Mouse (Mus musculus) kidney, adult 2 months (tissue): ENCODE data around the gene Pbx3. TPM values are rescaled to one million over a fixed set of nuclear protein-coding genes. Genes with fewer than 3 reads are reported as not detected.

ENCODE experiments used
- DNase-seq: peaks from one replicate; pipeline ENCODE4 v3.0.0; 2021
- H3K27ac ChIP-seq: fragments of 200-500 bp; 2 replicates; pipeline ENCODE4 v1.5.1; 2012; ENCODE audit warnings: low read depth, low read length, control low read depth, inconsistent platforms; ENCODE audit not compliant: insufficient read depth
- H3K27me3 ChIP-seq: fragments of 200-500 bp; replicated peaks from 2 replicates; pipeline ENCODE4 v1.6.1; 2012; ENCODE audit warnings: mild to moderate bottlenecking, moderate library complexity, low read length, inconsistent platforms; ENCODE audit not compliant: control insufficient read depth, insufficient read depth
- H3K36me3 ChIP-seq: fragments of 200-500 bp; 2 replicates; pipeline ENCODE4 v1.6.1; 2012; ENCODE audit warnings: mild to moderate bottlenecking, moderate library complexity, low read length, inconsistent platforms; ENCODE audit not compliant: control insufficient read depth, insufficient read depth
- H3K4me1 ChIP-seq: fragments of 200-500 bp; 2 replicates; pipeline ENCODE4 v1.6.1; 2011; ENCODE audit warnings: low read length; ENCODE audit not compliant: control insufficient read depth, insufficient read depth
- H3K4me3 ChIP-seq: fragments of 200-500 bp; 2 replicates; pipeline ENCODE4 v1.5.1; 2011; ENCODE audit warnings: mild to moderate bottlenecking, low read depth, low read length, control low read depth; ENCODE audit not compliant: insufficient read depth
- CTCF ChIP-seq: fragments of 200-500 bp; conservative IDR thresholded peaks from 2 replicates; pipeline ENCODE4 v1.5.1; 2011; ENCODE audit warnings: low read depth, mild to moderate bottlenecking, control low read depth, low read length, moderate library complexity, mixed read lengths; ENCODE audit not compliant: insufficient read depth, insufficient read length
- POLR2A ChIP-seq: fragments of 200-500 bp; IDR thresholded peaks from one replicate; pipeline ENCODE4 v1.6.1; 2011; ENCODE audit warnings: low read depth, low read length, control low read depth
- WGBS: fragments of 180-500 bp; shearing (Covaris S2); methylation state at CpG from one replicate; pipeline ENCODE4 v1.1.7; 2018; 5-methylcytosine and 5-hydroxymethylcytosine counted together
- polyA plus RNA-seq: library from polyadenylated mRNA; depleted of rRNA; stranded (reverse); fragments of >200 nt; gene quantifications from 2 replicates; pipeline ENCODE4 v1.2.3, GENCODE M21; 2012

Gene Pbx3
- polyA plus RNA-seq, 1 experiment = 5.6 TPM

DNA sequence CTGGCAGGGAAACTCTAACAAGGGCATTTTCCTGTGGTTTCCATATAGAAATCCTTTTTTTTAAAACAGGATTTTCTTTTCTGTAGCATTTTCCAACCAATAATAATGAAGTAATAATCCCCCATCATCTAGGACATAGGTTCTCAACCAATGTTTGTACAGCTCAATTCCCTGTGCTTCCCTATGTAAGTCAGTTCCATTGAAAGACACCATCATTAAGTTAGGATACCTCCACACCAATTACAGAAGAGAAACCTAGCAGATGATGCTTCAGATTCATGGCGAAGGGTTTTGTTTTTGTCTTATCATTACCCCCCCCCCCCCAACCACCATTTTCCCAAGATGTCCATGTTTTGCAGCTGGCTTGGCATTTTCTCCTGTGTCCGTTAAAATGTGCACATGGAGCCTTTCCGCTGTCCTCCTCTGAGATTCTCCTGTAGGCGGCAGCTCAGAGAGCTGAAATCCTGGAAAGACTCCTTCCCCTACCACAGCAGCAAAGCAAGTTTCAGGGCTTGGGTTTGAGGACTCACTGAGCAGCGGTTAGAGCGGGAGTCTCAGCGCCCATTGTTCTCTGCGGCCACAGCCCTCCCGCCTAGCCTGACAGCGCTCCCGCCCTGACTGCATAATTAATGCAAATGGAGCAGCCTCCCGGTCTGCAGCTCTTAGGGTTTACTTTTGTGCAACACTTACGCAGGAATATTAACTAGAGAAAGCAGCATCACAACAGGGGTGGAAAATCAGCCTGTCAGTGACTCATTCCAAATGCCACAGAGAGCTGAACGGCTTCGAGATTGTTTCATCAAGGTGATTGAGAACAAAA is 123.6 kb downstream of the Pbx3 start:
- H3K27me3 ChIP-seq = no peaks in the 10 kb centered on the region
- TF ChIP-seq CTCF (0 out of 2 replicates have a peak, but pooled peaks have one; percentile 19), POLR2A (no peak)
- peak; percentile 59 for DNase-seq
- no peaks in the 10 kb centered on the region for H3K4me1 ChIP-seq
- peak overlapping the region; percentile 52 for H3K4me3 ChIP-seq
- H3K36me3 ChIP-seq = no peaks in the 10 kb centered on the region
- 1% methylated on average over 15 of the region's 15 CpGs for WGBS
- no peak overlapping the region for H3K27ac ChIP-seq

DNA sequence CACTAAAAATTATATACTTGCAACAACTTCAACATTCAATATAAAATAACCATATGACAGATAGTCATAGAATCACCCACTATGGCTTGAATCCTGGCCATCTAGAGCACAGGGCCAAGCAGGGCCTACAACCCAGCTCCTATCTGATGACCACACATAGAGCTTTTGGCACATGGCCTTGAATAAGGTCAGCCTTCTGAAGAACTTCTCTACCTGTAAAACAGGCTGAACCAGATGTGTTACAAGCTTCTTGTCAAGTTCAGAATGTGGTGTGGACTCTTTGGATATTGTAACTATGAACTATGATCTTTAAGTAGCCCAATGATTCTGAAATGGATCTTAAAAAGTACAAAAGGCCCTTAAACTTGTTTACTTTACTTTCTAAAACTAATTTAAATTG is 132.1 kb downstream of the Pbx3 start:
- H3K27me3 ChIP-seq = no peaks in the 10 kb centered on the region
- no peak overlapping the region for H3K27ac ChIP-seq
- TF ChIP-seq CTCF = no peak
- no peak for TF ChIP-seq POLR2A
- DNase-seq = no peak
- H3K4me3 ChIP-seq = no peak overlapping the region
- no peaks in the 10 kb centered on the region for H3K36me3 ChIP-seq
- no peaks in the 10 kb centered on the region for H3K4me1 ChIP-seq

DNA sequence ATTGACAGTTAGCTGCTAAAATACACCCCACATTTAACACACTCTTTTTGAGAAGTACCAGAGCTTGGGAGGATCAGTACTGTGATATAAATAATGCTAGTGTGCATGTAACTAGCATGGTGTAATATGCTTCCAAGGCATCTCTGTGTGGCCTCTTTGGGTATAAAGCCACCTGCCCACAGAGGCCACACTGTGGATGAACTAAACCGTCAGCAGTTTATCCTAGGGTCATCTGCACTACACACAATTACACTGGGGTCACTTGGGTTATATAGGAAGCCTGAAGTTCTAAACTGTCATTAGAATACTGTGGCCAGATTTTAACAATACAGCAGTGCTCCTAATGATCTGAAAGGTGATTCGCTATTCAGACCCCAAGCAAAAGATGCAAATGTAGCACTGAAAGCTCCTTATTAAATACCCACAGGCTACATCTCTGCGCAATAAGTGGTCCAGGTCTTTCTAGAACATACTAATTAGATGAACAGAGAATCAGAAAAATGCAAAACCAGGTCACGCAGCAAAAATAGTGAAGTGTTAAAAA is 133.6 kb downstream of the Pbx3 start:
- TF ChIP-seq POLR2A (no peak), CTCF (no peak)
- 94% methylated on average over 4 of the region's 4 CpGs for WGBS
- H3K27me3 ChIP-seq = no peaks in the 10 kb centered on the region
- H3K4me3 ChIP-seq = no peak overlapping the region
- H3K27ac ChIP-seq = no peak overlapping the region
- no peaks in the 10 kb centered on the region for H3K4me1 ChIP-seq
- no peaks in the 10 kb centered on the region for H3K36me3 ChIP-seq
- no peak for DNase-seq

DNA sequence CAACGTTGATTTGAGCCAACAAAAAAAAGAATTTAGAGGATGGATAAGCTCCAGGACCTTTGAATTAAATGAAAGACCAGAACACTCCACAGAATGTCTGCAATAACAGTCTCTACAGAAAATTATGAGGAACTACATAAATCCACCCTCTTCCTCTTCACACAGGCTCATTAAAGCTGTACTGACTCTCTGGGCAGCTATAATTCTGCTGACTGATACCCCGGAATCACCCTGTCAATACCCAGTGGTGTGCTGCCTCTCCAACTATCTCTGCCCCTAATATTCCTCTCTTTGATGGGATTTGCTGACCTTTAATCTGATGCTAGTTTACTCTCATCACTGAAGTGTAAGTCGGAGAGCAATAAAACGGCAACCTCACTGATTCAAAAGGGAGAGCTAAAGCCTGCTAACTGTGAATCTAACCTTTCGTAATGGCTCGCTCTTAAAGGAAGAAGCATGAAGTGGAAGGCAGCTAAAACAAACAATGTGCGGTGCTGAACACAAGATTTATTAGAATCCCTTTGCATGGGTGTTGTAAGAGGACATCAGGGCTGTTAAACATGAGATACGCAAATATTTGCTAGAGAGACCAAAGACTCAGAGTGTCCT is 137.4 kb downstream of the Pbx3 start:
- Histone ChIP-seq H3K4me3 (no peak overlapping the region), H3K27me3 (no peaks in the 10 kb centered on the region), H3K27ac (no peak overlapping the region), H3K36me3 (no peaks in the 10 kb centered on the region), H3K4me1 (no peaks in the 10 kb centered on the region)
- 51% methylated on average over 8 of the region's 8 CpGs for WGBS
- TF ChIP-seq POLR2A (no peak), CTCF (no peak)
- DNase-seq = no peak

DNA sequence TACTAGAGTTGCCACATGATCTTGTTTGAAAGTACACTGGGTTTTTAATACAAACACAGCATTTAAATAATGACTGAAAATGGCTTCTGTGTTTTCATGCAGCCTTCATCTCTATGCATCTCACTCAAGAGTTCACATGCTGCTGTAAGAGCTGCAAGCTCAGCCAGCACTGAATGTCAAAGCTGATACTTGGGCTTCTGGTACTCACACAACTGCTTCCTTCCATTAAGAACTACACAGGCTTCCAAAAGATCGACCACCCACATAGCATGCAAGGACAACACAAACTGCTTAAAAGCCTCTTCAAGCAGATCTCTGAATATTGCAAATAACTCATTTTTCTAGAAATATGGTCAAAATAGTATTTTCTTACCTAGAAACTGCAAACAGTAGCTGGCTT is 138.7 kb downstream of the Pbx3 start:
- DNase-seq = no peak
- Histone ChIP-seq H3K27ac (no peak overlapping the region), H3K4me1 (no peaks in the 10 kb centered on the region), H3K36me3 (no peaks in the 10 kb centered on the region), H3K27me3 (no peaks in the 10 kb centered on the region), H3K4me3 (no peak overlapping the region)
- 41% methylated on average over 1 of the region's 1 CpGs for WGBS
- TF ChIP-seq CTCF (no peak), POLR2A (no peak)

- Histone ChIP-seq H3K4me3 (no peak overlapping the region), H3K4me1 (no peaks in the 10 kb centered on the region), H3K36me3 (no peaks in the 10 kb centered on the region), H3K27ac (no peak overlapping the region), H3K27me3 (no peaks in the 10 kb centered on the region)
- no peak for TF ChIP-seq CTCF
- no peak for TF ChIP-seq POLR2A
- WGBS = 84% methylated on average over 5 of the region's 5 CpGs
- DNase-seq = no peak
Measured at GRCm38 (mm10) chr2:34233271-34233670, 139.7 kb downstream of the Pbx3 start.

DNA sequence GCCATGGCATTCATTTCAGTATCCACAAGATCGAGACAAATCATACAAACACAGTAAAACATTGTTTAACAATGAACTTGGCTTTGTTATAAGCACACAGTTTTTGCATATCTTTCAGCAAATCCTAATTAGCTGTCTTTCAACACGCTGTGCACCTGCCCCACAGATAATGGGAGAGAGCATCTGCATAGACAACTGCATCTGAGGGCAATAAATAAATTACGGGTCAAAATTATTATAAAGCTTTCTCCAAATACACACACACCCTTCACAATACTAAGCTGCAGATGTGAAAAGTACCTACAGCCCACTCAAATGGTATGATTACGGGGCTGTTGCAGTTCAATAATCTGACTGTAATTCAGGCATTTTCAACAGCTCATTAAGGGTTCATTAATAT is 145.3 kb downstream of the Pbx3 start:
- no peak for TF ChIP-seq POLR2A
- WGBS = 96% methylated on average over 4 of the region's 4 CpGs

More for the DNA sequence above, 145.3 kb downstream of the Pbx3 start:
- Histone ChIP-seq H3K4me1 (no peaks in the 10 kb centered on the region), H3K36me3 (no peaks in the 10 kb centered on the region), H3K27me3 (no peaks in the 10 kb centered on the region), H3K4me3 (no peak overlapping the region), H3K27ac (no peak overlapping the region)
- no peak for DNase-seq
